Mouse (Mus musculus): ENCODE results near the gene Otub1. TPM values are rescaled to one million over a fixed set of nuclear protein-coding genes. Genes with fewer than 3 reads are reported as not detected.

Otub1 gene
- polyA plus RNA-seq, 1 experiment from 2014 or later: 121 TPM

GRCm38 (mm10) chr19:7177804-7178511, 28.2 kb downstream of the Otub1 start:
- 43% methylated on average over 13 of the region's 13 CpGs for WGBS

GRCm38 (mm10) chr19:7176041-7176696, 29.9 kb downstream of the Otub1 start:
- Histone ChIP-seq H3K9me3 (ENCODE audit: control insufficient read depth, low read length) (no peaks in the 10 kb centered on the region), H3K4me1 (replicated peaks; ENCODE audit: control insufficient read depth, insufficient read depth) (no peaks in the 10 kb centered on the region), H3K9ac (ENCODE audit: low read length) (peak overlapping the region; percentile 2; the same call in 1 of the 2 replicates), H3K36me3 (ENCODE audit: control insufficient read depth, insufficient read depth, low read length) (no peaks in the 10 kb centered on the region), H3K4me3 (ENCODE audit: low read depth, low read length) (no peak overlapping the region), H3K27me3 (ENCODE audit: control insufficient read depth, insufficient read depth, low read length) (no peaks in the 10 kb centered on the region), H3K27ac (replicated peaks) (peak overlapping the region; percentile 45), H3K4me2 (replicated peaks; ENCODE audit: low read depth) (no peak overlapping the region)
- no peak for DNase-seq (ENCODE audit: low spot score)
- WGBS: 22% methylated on average over 11 of the region's 11 CpGs
- no peak for TF ChIP-seq CTCF (IDR thresholded peaks at IDR 0.05; ENCODE audit: low read depth)
- no peak for ATAC-seq (ENCODE audit: low FRiP score, low TSS enrichment)

More at GRCm38 (mm10) chr19:7177804-7178511, 28.2 kb downstream of the Otub1 start:
- TF ChIP-seq CTCF (IDR thresholded peaks at IDR 0.05; ENCODE audit: low read depth) (no peak), EP300 (optimal IDR thresholded peaks at IDR 0.05) (no peak)
- Histone ChIP-seq H3K36me3 (ENCODE audit: control insufficient read depth, insufficient read depth, low read length) (no peaks in the 10 kb centered on the region), H3K9ac (ENCODE audit: low read length) (no peak overlapping the region), H3K9me3 (ENCODE audit: control insufficient read depth, low read length) (no peaks in the 10 kb centered on the region), H3K4me2 (replicated peaks; ENCODE audit: low read depth) (no peak overlapping the region), H3K27ac (replicated peaks) (peak overlapping the region; percentile 67), H3K4me3 (ENCODE audit: low read depth, low read length) (no peak overlapping the region), H3K27me3 (ENCODE audit: control insufficient read depth, insufficient read depth, low read length) (no peaks in the 10 kb centered on the region), H3K4me1 (replicated peaks; ENCODE audit: control insufficient read depth, insufficient read depth) (0 out of 2 replicates have a peak, but pooled peaks cover 3% of the 10 kb centered on the region)
- no peak for DNase-seq (ENCODE audit: low spot score)
- ATAC-seq (ENCODE audit: low FRiP score, low TSS enrichment): no peak

GRCm38 (mm10) chr19:7172051-7172866, 33.9 kb downstream of the Otub1 start:
- 25% methylated on average over 11 of the region's 13 CpGs for WGBS
- Histone ChIP-seq H3K27ac (replicated peaks) (no peak overlapping the region), H3K4me2 (replicated peaks; ENCODE audit: low read depth) (no peak overlapping the region), H3K36me3 (ENCODE audit: control insufficient read depth, insufficient read depth, low read length) (no peaks in the 10 kb centered on the region), H3K9me3 (ENCODE audit: control insufficient read depth, low read length) (no peaks in the 10 kb centered on the region), H3K4me1 (replicated peaks; ENCODE audit: control insufficient read depth, insufficient read depth) (no peaks in the 10 kb centered on the region), H3K4me3 (ENCODE audit: low read depth, low read length) (no peak overlapping the region), H3K9ac (ENCODE audit: low read length) (no peak overlapping the region), H3K27me3 (ENCODE audit: control insufficient read depth, insufficient read depth, low read length) (no peaks in the 10 kb centered on the region)
- ATAC-seq (ENCODE audit: low FRiP score, low TSS enrichment) (peak; percentile 68), DNase-seq (ENCODE audit: low spot score) (peak; percentile 58)
- TF ChIP-seq EP300 (optimal IDR thresholded peaks at IDR 0.05) (no peak), CTCF (IDR thresholded peaks at IDR 0.05; ENCODE audit: low read depth) (no peak)

- H3K9me3 ChIP-seq (ENCODE audit: control insufficient read depth, low read length): no peaks in the 10 kb centered on the region
- no peak for DNase-seq (ENCODE audit: low spot score)
- H3K4me1 ChIP-seq (replicated peaks; ENCODE audit: control insufficient read depth, insufficient read depth): no peaks in the 10 kb centered on the region
- no peaks in the 10 kb centered on the region for H3K36me3 ChIP-seq (ENCODE audit: control insufficient read depth, insufficient read depth, low read length)
- 8% methylated on average over 8 of the region's 8 CpGs for WGBS
- no peak overlapping the region for H3K27ac ChIP-seq (replicated peaks)
- TF ChIP-seq EP300 (optimal IDR thresholded peaks at IDR 0.05): no peak
- no peak for TF ChIP-seq CTCF (IDR thresholded peaks at IDR 0.05; ENCODE audit: low read depth)
- no peak; the same call in 1 of the 2 replicates for ATAC-seq (ENCODE audit: low FRiP score, low TSS enrichment)
- no peak overlapping the region for H3K4me2 ChIP-seq (replicated peaks; ENCODE audit: low read depth)
- H3K9ac ChIP-seq (ENCODE audit: low read length): no peak overlapping the region
- no peak overlapping the region for H3K4me3 ChIP-seq (ENCODE audit: low read depth, low read length)
- no peaks in the 10 kb centered on the region for H3K27me3 ChIP-seq (ENCODE audit: control insufficient read depth, insufficient read depth, low read length)
These were observed 34.7 kb downstream of the Otub1 start for GRCm38 (mm10) chr19:7171447-7171846.

- H3K9ac ChIP-seq (ENCODE audit: low read length): no peak overlapping the region
- H3K27me3 ChIP-seq (ENCODE audit: control insufficient read depth, insufficient read depth, low read length): no peaks in the 10 kb centered on the region
- no peak for TF ChIP-seq EP300 (optimal IDR thresholded peaks at IDR 0.05)
- no peak for TF ChIP-seq CTCF (IDR thresholded peaks at IDR 0.05; ENCODE audit: low read depth)
- no peak overlapping the region for H3K4me3 ChIP-seq (ENCODE audit: low read depth, low read length)
- H3K9me3 ChIP-seq (ENCODE audit: control insufficient read depth, low read length): no peaks in the 10 kb centered on the region
- ATAC-seq (ENCODE audit: low FRiP score, low TSS enrichment) (no peak), DNase-seq (ENCODE audit: low spot score) (no peak)
- WGBS: 80% methylated on average over 6 of the region's 6 CpGs
- H3K4me1 ChIP-seq (replicated peaks; ENCODE audit: control insufficient read depth, insufficient read depth): no peaks in the 10 kb centered on the region
- H3K4me2 ChIP-seq (replicated peaks; ENCODE audit: low read depth): no peak overlapping the region
- H3K36me3 ChIP-seq (ENCODE audit: control insufficient read depth, insufficient read depth, low read length): no peaks in the 10 kb centered on the region
- no peak overlapping the region for H3K27ac ChIP-seq (replicated peaks)
These were observed 35.2 kb downstream of the Otub1 start for GRCm38 (mm10) chr19:7170916-7171315.

Measured in stomach, postnatal 0 days (tissue).